Comparison of ENCODE assay signal across 8 mouse cellular contexts in genomic region chr10:36974676-36975520, GRCm38 (mm10). TPM values are rescaled to one million over a fixed set of nuclear protein-coding genes. Genes with fewer than 3 reads are reported as not detected.
DNase-seq lines count a peak whose midpoint lies in the region; ATAC-seq and TF ChIP-seq lines count a peak whose summit lies in the region.

No protein-coding gene starts in this region.

- no peak for TF ChIP-seq EP300 in CH12.LX (IDR thresholded peaks at IDR 0.05; ENCODE audit: low read length)

- TF ChIP-seq CTCF in CH12.LX (conservative IDR thresholded peaks at IDR 0.05 in 1 of 2, IDR thresholded peaks at IDR 0.05 in 1 of 2; ENCODE audit: low read depth in 2 of 2, low read length in 2 of 2) = no peak

- peak overlapping the region; percentile 85 for H3K9ac ChIP-seq in CH12.LX (ENCODE audit: insufficient read depth, low read depth)
- H3K9ac ChIP-seq in forebrain, embryonic 14.5 days (ENCODE audit: low read length) = peak overlapping the region; percentile 98
- peak overlapping the region; percentile 96 for H3K9ac ChIP-seq in hindbrain, embryonic 12.5 days

- H3K27ac ChIP-seq in CH12.LX (ENCODE audit: insufficient read depth, low read depth) = peak overlapping the region; percentile 41; the same call in 1 of the 2 replicates
- H3K27ac ChIP-seq in forebrain, embryonic 14.5 days (ENCODE audit: low read depth, low read length) = peak overlapping the region; percentile 99
- peak overlapping the region; percentile 99 for H3K27ac ChIP-seq in hindbrain, embryonic 12.5 days

- peaks cover 0 to 2% of the 10 kb centered on the region in 2 experiments for H3K36me3 ChIP-seq in CH12.LX (replicated peaks in 1 of 2; ENCODE audit: control insufficient read depth in 1 of 2, insufficient read depth in 1 of 2, low read length in 1 of 2)
- 0 out of 2 replicates have a peak, but pooled peaks cover 3% of the 10 kb centered on the region for H3K36me3 ChIP-seq in forebrain, embryonic 14.5 days (ENCODE audit: control insufficient read depth, insufficient read depth, low read length)
- no peaks in the 10 kb centered on the region for H3K36me3 ChIP-seq in hindbrain, embryonic 12.5 days

- H3K4me3 ChIP-seq in CH12.LX (replicated peaks in 1 of 3; ENCODE audit: low read depth in 2 of 3, low read length in 2 of 3, poor library complexity in 1 of 3) = peak overlapping the region; percentile 71 to 94 (median 82)
- H3K4me3 ChIP-seq in forebrain, embryonic 14.5 days (ENCODE audit: low read depth, low read length) = peak overlapping the region; percentile 96
- peak overlapping the region; percentile 75 for H3K4me3 ChIP-seq in hindbrain, embryonic 12.5 days

- H3K79me2 ChIP-seq in CH12.LX (replicated peaks; ENCODE audit: control insufficient read depth, extremely low read depth, insufficient read depth, poor library complexity, severe bottlenecking) = peaks cover 29% of the 10 kb centered on the region

- WGBS in forebrain, embryonic 14.5 days = 1% methylated on average over 53 of the region's 63 CpGs
- WGBS in hindbrain, embryonic 12.5 days = under 1% methylated on average over 62 of the region's 63 CpGs

- H3K9me3 ChIP-seq in CH12.LX (replicated peaks; ENCODE audit: low read length) = no peaks in the 10 kb centered on the region
- no peaks in the 10 kb centered on the region for H3K9me3 ChIP-seq in forebrain, embryonic 14.5 days (replicated peaks; ENCODE audit: control insufficient read depth, low read length)
- H3K9me3 ChIP-seq in hindbrain, embryonic 12.5 days (replicated peaks) = no peaks in the 10 kb centered on the region

- H3K27me3 ChIP-seq in CH12.LX (replicated peaks) = no peaks in the 10 kb centered on the region
- no peaks in the 10 kb centered on the region for H3K27me3 ChIP-seq in forebrain, embryonic 14.5 days (replicated peaks; ENCODE audit: control insufficient read depth, insufficient read depth, low read length)
- H3K27me3 ChIP-seq in hindbrain, embryonic 12.5 days = no peaks in the 10 kb centered on the region

- peak; percentile 82 for ATAC-seq in forebrain, embryonic 14.5 days
- peak; percentile 82 for ATAC-seq in hindbrain, embryonic 12.5 days (ENCODE audit: low FRiP score)

- DNase-seq in CH12.LX (ENCODE audit: extremely low read depth) = peak; percentile 11
- DNase-seq in adrenal gland, postnatal 25 days = peak; percentile 69
- peak; percentile 76 for DNase-seq in forebrain, embryonic 14.5 days (ENCODE audit: low spot score)
- peak; percentile 66 to 83 for DNase-seq in layer of hippocampus, postnatal 14 days (ENCODE audit: low spot score in 2 of 2)
- peak; percentile 78 for DNase-seq in lung, postnatal 10 days
- peak; percentile 29 for DNase-seq in ovary, postnatal 10 days (ENCODE audit: low spot score)
- DNase-seq in thymus, postnatal 4 days = peak; percentile 79

- peaks cover 4 to 30% of the 10 kb centered on the region in 2 experiments; a peak in 3 of 4 replicates for H3K4me1 ChIP-seq in CH12.LX (ENCODE audit: control insufficient read depth in 1 of 2, insufficient read depth in 2 of 2)
- H3K4me1 ChIP-seq in forebrain, embryonic 14.5 days (ENCODE audit: control insufficient read depth, insufficient read depth, low read length) = peaks cover 12% of the 10 kb centered on the region
- peaks cover 18% of the 10 kb centered on the region for H3K4me1 ChIP-seq in hindbrain, embryonic 12.5 days

- in situ Hi-C loops in CH12.LX (cut with MboI; ENCODE audit: low pct_ligation_motif_present, low pct_unique_long_range_greater_than_20kb, low sequenced_read_pairs) = no loop called here

- no peak for TF ChIP-seq RAD21 in CH12.LX (IDR thresholded peaks at IDR 0.05; ENCODE audit: low read depth, low read length)

- dilution Hi-C loops in CH12.LX (cut with MboI; ENCODE audit: extremely low pct_ligation_motif_present, extremely low pct_unique_long_range_greater_than_20kb, low sequenced_read_pairs) = no loop called here

- TF ChIP-seq POLR2A in CH12.LX (IDR thresholded peaks at IDR 0.05; ENCODE audit: low read depth, low read length) = no peak

- H3K4me2 ChIP-seq in CH12.LX (ENCODE audit: insufficient read depth, low read depth, poor library complexity, severe bottlenecking) = peak overlapping the region; percentile 86
- peak overlapping the region; percentile 52 for H3K4me2 ChIP-seq in forebrain, embryonic 14.5 days (ENCODE audit: low read length)
- H3K4me2 ChIP-seq in hindbrain, embryonic 12.5 days (replicated peaks) = peak overlapping the region; percentile 63

TF ChIP-seq in CH12.LX, 34 proteins besides CTCF, POLR2A, EP300 and RAD21:
- TF ChIP-seq ETS1 (conservative IDR thresholded peaks at IDR 0.05; ENCODE audit: low read depth, low read length) (no peak), MAZ (IDR thresholded peaks at IDR 0.05; ENCODE audit: low read depth, low read length) (peak; percentile 28; the same call in 1 of the 2 replicates), ZNF384 (IDR thresholded peaks at IDR 0.05; ENCODE audit: low read depth, low read length) (no peak), KAT2A (IDR thresholded peaks at IDR 0.05; ENCODE audit: insufficient replicate concordance, low read length) (no peak), SIN3A (IDR thresholded peaks at IDR 0.05; ENCODE audit: low read length) (no peak), NELFE (IDR thresholded peaks at IDR 0.05; ENCODE audit: low read depth, low read length) (no peak), TCF12 (IDR thresholded peaks at IDR 0.05; ENCODE audit: low read depth, low read length) (no peak), BHLHE40 (IDR thresholded peaks at IDR 0.05; ENCODE audit: low read depth, low read length) (no peak), GABPA (IDR thresholded peaks at IDR 0.05; ENCODE audit: insufficient replicate concordance, low read depth, low read length) (no peak), JUN (IDR thresholded peaks at IDR 0.05; ENCODE audit: insufficient read depth, low read depth, low read length) (no peak), RCOR1 (conservative IDR thresholded peaks at IDR 0.05; ENCODE audit: low read depth, low read length) (no peak), UBTF (IDR thresholded peaks at IDR 0.05; ENCODE audit: low read depth, low read length) (peak; percentile 68; the same call in 1 of the 2 replicates), CHD2 (IDR thresholded peaks at IDR 0.05; ENCODE audit: low read length) (peak; percentile 29; the same call in 1 of the 2 replicates), TBP (conservative IDR thresholded peaks at IDR 0.05; ENCODE audit: low read depth, low read length) (no peak), IRF4 (IDR thresholded peaks at IDR 0.05; ENCODE audit: low read depth, low read length) (no peak), MYC (IDR thresholded peaks at IDR 0.05; ENCODE audit: low read depth, low read length) (no peak), JUND (conservative IDR thresholded peaks at IDR 0.05; ENCODE audit: low read depth, low read length) (no peak), ZKSCAN1 (IDR thresholded peaks at IDR 0.05; ENCODE audit: borderline replicate concordance, low read depth, low read length) (no peak), MEF2A (IDR thresholded peaks at IDR 0.05; ENCODE audit: borderline replicate concordance, low read depth, low read length) (no peak), MXI1 (IDR thresholded peaks at IDR 0.05; ENCODE audit: low read depth, low read length) (0 out of 2 replicates have a peak, but pooled peaks have one; percentile 0), POLR2AphosphoS2 (IDR thresholded peaks at IDR 0.05; ENCODE audit: low read depth, low read length) (no peak), HCFC1 (IDR thresholded peaks at IDR 0.05; ENCODE audit: low read depth, low read length) (no peak), MAX (IDR thresholded peaks at IDR 0.05; ENCODE audit: low read length) (no peak), ZMIZ1 (IDR thresholded peaks at IDR 0.05; ENCODE audit: low read depth, low read length) (no peak), ZC3H11A (IDR thresholded peaks at IDR 0.05; ENCODE audit: low read depth, low read length) (no peak), CHD1 (IDR thresholded peaks at IDR 0.05; ENCODE audit: low read depth, low read length) (no peak), USF2 (conservative IDR thresholded peaks at IDR 0.05; ENCODE audit: low read depth, low read length) (no peak), SMC3 (IDR thresholded peaks at IDR 0.05; ENCODE audit: low read depth, low read length) (no peak)
TF ChIP-seq in CH12.LX: peak in this region for 4.

RNA-seq across cellular contexts. Expression of gene Hdac2, which starts 0.6 kb away (rescaled TPM):
- total RNA-seq in CH12.LX (2012; rRNA removed) (52.1 and 70.8 TPM in 2 replicates), CH12.LX (2014; rRNA removed) (166 and 189 TPM in 2 replicates)
- polyA plus RNA-seq in CH12.LX (2012; ENCODE audit: insufficient read length, low read depth) = 183 and 196 TPM in 2 replicates
- total RNA-seq in adrenal gland, postnatal 25 days (2021) = 91.3 and 119 TPM in 2 replicates
- 472 and 499 TPM in 2 replicates for polyA plus RNA-seq in forebrain, embryonic 14.5 days (2014; fragmentation: Nextera tagmentation; extraction: Ambion mirVana)
- 440 and 461 TPM in 2 replicates for polyA plus RNA-seq in hindbrain, embryonic 12.5 days (2016; fragmentation: Nextera tagmentation; extraction: Ambion mirVana)
- 100 to 1,000 TPM; 101 to 107 TPM for total RNA-seq in layer of hippocampus, postnatal 14 days (2021)

Comparison
In these comparisons a context has a peak if more than half of its experiments do, and no peak if none do; other contexts are left out.
1. Peak in every context shown above with its lines: DNase-seq, ATAC-seq, H3K4me3 ChIP-seq and H3K27ac ChIP-seq.
2. DNase-seq: peak in every context shown above with its lines; median percentile 79 in thymus, postnatal 4 days; 78 in lung, postnatal 10 days; 76 in forebrain, embryonic 14.5 days; 74 in layer of hippocampus, postnatal 14 days; 69 in adrenal gland, postnatal 25 days; 29 in ovary, postnatal 10 days; 11 in CH12.LX.
3. H3K27ac ChIP-seq: peak in every context shown above with its lines; median percentile 99 in forebrain, embryonic 14.5 days; 99 in hindbrain, embryonic 12.5 days; 41 in CH12.LX.